Mouse (Mus musculus) heart, adult 8-10 months (tissue): Measurements from ENCODE around the gene Trappc6b. TPM values are rescaled to one million over a fixed set of nuclear protein-coding genes. Genes with fewer than 3 reads are reported as not detected.
A peak's percentile ranks its signal among the peaks of the same experiment; 100 is the strongest.
"Not testable (repeated sequence)": the region's sequence is repeated elsewhere in the genome, so short reads cannot be mapped to it uniquely, and the experiment has no call there.

Experiments used
- DNase-seq: peaks from one replicate; pipeline ENCODE4 v3.0.0; 2022; ENCODE audit warnings: low spot score
- total RNA-seq, 4 experiments: library from RNA; stranded (reverse); gene quantifications; 2 replicates each; pipeline ENCODE4 v1.2.4; 2022

The Trappc6b gene
- 10 to 100 TPM; 57.6 to 75.2 (median 68.7) TPM for total RNA-seq

DNA sequence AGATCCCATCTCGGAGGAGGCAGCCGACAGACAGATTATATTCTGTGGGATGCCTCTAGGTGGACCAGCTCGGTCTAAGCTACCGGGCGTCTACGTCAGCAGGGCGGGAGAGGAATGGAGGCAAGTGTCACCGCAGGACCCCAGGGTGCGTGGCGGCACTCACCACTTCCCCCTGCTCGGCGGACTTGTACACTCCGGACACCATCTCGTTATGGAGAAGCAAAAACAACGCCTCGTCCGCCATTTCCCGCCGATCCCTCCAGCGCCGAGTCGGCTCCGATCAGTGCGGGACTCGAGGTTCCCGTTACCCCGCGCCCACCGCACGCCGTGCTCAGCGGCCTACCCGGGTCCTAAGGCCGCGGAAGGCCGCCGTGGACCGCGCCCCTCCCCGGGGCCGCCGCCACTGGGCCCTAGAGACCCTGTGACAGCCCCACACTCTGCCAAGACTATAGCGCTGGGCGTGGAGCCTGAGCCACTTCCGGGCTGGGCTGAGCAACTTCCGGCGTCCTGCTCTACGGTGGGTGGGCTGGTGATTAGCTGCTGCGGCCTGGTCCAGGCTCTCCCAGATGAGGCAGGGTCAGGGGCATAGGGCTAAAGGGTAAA lies at the start of gene Trappc6b:
TSS of gene Trappc6b (minus strand) at position 480 of the 603 bp plus-strand sequence.
- DNase-seq, result peak; percentile 79

DNA sequence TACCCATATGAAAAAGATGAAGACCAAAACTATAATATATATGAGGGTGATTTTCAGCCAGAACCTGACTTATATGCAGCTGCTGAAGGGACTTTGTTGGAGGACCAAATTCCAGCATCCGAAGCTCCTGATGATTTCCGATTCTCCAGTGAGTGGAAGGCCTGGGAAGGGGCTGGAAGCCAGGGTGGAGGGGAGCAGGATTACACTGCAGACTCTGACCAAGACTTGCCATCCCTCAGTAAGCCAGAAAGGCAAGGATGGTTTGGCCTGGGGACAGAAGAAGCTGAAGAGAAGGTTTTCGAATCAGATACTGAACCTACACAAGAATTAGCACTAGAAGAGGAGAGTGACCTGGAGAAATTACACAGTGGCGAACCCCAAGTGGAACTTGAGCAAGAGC lies 46.7 kb upstream of the Trappc6b start:
- no peak for DNase-seq

DNA sequence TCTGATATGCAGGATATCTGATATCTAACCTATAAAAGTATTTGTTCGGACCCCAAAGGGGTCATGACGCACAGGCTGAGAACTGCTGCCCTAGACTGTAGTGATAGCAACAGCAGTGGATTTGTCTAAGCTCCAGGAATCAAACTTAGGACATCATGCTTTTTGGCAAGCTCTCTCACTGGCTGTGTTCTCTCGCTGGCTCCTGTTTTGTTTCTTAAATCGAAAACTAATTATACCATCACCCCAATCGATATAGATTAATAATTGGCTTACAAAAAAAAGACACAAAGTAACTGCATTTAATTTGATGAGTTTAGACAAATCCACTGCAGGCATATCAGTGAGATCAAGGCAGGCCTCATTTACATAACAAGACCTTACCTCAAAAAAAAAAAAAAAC lies 45.2 kb upstream of the Trappc6b start:
- no peak for DNase-seq

DNA sequence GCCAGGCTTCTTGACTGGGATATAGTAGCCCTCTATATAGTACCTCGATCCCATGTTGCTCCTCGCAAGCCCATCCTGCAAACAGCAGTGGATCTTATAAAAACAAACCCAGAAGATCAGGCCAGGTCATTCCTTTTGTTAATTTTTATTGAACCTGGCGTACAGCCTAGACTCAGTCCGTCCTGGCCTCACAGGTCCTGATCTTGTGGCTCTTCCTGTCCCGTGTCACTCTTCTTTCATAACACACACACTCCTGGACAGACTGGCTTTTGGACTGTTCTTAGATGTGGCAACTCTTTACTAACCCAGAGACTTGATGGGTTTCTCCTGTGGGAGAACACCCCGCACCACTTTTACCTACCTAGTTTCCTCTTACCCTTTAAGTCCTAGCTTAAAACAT lies 44.6 kb upstream of the Trappc6b start:
- DNase-seq, result no peak

DNA sequence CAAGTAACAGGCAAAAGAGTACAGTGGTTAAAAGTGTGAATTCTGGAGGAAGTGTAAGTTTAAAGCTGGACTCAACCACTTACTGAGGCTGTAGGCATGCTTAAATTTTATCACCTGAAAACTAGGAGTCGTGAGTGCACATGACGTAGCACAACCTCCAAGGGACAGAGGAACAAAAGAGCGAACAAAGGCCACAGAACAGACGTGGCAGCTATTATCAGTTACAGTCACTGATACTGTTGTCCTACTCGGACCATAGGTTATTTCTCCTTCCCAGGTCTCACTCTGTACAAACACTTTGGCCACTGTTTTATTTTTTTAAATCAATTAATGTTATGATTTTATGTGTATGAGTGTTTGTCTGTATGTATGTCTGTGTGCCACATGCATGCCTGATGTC lies 43.5 kb upstream of the Trappc6b start:
- DNase-seq, result no peak

DNA sequence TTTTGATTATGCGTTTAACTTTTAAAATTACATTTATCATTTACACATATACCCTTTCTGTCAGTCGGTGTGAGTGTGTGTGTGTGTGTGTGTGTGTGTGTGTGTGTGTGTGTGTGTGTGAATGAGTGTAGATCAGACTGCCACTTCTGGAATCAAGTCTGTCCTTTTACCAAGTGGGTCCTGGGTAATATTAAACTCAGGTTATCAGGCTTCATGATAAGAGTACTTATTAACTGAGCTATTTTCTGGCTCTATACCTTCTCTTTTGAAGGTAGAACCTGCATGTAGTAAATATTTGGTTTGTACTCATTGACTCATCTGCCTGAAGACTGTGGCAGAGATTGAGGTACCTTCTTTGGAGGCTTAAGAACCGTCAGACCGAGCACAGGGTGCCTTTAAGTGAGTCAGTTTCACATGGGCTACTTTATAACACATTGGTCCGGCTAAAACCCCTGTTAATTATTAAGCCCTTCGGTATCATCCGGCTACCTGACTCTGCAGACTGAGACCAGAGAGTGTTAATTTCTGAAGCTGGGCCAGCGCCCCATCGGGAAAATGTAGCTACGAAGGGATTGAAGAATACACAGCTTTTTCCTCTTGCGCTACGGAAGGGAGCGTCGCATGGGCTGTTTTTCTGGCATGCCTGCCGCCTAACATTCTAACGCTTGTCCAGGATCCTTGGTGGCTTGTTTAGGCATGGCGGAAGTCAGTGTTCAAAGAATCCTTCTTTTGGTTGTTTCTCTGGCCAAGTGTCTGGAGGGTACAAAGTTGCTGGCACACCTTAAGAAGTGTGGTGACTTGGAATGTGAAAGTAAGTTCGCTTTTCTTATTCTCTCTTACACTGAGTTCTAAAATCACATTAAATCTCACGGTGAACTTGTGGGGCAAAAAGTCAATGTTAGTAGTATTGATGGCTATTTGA lies 34.1 kb upstream of the Trappc6b start, which contains the start of gene Mia2:
TSS of gene Mia2 (plus strand) at position 696 of the 922 bp plus-strand sequence.
- no peak for DNase-seq

DNA sequence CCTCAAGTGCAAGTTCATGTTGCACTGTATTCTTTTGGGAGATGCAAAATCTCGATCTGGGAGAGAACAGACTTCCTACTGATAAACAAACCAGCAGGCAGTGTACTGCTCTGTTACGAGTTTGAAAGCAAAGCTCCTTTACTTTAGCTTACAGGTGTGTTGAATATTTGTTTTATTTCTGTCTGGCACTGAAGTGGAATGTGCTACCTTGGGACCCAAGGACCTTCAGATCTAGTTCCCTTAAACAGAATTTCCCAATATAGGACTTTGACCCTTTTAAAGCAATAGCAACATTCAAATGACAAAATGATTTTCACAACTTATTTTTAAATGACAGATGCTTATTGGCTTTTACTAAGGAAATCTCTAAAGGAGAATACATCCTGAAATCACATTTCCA lies 32.3 kb upstream of the Trappc6b start:
- DNase-seq, result no peak

DNA sequence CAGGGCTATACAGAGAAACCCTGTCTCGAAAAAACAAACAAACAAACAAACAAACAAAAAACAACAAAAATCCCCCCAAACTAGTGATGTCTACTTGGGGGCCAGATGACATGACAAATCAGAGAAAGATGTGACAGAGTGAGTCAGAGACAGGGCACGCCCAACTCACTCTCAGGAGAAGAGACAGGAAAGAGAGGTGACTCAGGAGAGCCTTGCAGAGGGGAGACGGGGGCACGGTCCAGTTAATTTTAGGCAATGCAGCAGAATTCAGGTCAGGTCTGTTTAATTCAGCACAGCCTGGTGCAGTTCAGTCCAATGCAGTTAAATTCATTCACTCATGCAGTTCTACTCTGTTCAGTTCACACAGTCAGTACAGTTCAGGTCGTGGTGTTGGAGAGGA lies 24.9 kb upstream of the Trappc6b start:
- DNase-seq, result no peak

DNA sequence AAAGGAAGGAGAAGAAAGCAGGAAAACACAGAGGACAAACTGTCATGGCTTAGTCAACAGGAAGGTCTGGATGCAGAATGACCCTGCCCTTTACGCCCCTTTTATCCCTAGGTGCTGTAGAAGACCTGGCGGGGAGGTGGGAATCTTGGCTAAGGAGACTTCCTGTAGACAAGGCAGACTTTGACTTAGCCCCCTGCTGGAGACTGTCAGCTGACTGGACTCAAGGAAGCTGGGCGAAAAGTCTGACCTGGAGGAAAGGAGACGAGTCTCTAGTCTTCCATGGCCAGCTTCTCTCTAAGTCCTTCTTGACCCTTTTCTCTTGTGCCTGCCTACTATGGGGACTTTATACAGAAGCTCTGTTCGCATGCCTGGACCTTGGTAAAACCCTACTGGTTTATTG lies 23.2 kb upstream of the Trappc6b start:
- no peak for DNase-seq

DNA sequence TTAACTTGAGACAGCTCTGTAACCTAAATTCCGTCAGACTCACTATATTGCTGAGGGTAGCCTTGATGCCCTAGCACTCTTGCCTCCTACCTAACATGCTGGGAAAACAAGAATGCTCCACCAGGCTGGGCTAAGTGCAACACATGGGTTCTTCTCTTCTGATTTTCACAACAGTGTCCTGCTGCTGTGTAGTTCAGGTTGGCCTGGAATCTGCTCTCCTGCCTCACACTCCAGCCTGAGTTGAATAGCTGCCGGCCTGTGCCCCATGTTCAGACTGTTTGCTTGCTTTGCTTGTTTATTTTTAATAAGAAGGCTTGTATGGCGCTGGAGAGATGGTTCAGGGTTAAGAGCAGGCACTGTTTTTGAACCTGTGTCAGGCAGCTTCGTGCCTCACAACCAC lies 19.2 kb upstream of the Trappc6b start:
- no peak for DNase-seq

DNA sequence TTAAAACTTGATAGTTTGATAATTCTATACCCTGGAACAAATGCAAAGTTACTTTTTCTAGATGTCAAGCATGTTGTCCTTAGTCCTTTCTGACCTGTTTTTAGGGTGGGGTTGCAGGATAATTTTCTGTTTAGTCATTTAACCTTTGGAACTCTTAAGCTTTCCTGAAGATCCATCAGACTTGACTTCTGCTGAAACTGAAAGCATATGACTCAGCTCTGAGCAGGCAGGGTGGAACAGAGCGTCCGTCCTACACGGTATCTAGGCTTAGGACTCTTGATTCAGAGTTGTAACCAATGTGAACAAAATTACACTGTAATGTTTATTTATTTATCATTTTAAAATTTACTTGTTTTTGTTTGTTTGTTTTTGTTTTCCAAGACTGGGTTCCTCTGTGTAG lies 16.6 kb upstream of the Trappc6b start:
- DNase-seq, result no peak

DNA sequence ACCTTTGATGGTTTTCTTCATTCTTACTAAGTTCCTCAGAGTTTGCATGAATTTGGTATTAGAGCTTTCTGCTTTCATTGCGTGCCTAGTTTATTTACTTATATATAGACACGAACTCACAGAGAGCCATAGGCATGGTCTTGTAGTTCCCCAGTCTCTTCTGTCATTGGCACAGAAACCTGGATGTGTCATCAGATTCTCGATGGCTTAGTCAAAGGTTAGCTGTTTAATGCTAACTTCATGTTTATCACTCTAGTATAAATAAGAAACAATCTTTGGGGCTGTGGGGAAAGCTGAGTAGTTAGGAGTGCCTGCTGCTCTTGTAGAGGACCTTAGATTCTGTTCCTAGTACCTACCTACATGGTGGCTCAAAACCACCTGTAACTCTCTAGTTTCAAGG lies 15.7 kb upstream of the Trappc6b start:
- no peak for DNase-seq

DNA sequence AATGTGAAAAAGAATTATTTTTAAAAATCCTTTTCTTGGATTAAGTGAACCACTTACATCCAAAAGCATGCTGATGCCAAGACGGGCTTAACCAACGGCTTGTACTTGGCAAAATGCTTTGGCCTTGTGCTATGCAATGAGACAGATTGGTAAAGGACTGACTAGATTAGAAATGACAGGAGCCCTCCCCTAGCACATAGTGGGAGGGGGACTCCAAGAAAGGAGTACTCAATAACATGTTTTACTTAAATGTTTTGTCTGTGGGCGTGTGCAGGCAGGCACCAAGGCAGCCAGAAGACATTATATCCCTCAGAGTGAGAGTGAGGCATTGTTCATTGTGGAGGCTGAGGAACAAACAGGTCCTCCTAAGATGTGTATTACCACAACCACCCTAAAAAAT lies 12.8 kb upstream of the Trappc6b start:
- no peak for DNase-seq

DNA sequence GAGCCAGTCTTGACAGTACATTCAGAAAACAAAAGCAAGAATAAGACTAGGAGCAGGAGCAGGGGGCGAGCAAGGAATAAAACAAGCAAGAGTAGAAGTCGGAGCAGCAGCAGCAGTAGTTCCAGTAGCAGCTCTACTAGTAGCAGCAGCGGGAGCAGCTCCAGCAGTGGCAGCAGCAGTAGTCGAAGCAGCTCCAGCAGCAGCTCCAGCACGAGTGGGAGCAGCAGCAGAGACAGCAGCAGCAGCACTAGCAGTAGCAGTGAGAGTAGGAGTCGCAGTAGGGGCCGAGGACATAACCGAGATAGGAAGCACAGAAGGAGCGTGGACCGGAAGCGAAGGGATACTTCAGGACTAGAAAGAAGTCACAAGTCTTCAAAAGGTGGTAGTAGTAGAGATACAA lies 11.0 kb upstream of the Trappc6b start:
- no peak for DNase-seq

DNA sequence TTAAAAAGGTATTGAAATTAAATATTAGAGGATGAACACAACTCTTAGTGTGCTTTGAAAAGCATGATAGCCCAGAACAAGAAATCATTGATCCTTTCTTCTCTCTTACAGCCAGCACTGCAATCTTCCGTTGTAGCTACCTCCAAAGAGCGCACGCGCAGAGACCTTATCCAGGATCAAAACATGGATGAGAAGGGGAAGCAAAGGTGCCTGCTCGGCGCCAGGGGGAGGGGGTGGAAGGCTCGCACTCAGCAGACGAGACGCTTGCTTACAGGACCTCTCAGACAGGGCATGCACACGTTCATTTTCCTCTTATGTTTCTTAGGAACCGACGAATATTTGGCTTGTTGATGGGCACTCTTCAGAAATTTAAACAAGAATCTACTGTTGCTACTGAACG lies 7.5 kb upstream of the Trappc6b start:
- no peak for DNase-seq

DNA sequence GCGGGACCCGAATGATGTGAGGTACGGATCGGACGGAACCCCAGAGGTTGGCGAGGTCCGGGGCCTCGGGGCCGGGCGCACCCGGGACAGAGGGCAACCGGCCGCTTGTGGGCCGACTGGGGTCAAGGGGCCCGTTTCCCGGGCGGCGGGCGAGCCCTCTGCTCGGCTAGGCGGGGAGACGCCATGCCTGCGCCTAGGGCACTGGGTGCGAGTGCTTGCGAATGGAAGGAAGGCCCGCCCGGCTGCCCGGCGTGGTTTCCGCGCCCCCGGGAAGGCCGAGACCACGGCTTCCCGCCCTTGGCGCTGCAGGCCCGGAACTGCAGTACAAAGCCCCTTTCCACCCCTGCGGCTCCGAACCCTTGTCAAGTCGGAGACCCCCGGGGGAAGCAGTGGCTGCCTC lies 5.8 kb upstream of the Trappc6b start:
- DNase-seq, result peak; percentile 7

DNA sequence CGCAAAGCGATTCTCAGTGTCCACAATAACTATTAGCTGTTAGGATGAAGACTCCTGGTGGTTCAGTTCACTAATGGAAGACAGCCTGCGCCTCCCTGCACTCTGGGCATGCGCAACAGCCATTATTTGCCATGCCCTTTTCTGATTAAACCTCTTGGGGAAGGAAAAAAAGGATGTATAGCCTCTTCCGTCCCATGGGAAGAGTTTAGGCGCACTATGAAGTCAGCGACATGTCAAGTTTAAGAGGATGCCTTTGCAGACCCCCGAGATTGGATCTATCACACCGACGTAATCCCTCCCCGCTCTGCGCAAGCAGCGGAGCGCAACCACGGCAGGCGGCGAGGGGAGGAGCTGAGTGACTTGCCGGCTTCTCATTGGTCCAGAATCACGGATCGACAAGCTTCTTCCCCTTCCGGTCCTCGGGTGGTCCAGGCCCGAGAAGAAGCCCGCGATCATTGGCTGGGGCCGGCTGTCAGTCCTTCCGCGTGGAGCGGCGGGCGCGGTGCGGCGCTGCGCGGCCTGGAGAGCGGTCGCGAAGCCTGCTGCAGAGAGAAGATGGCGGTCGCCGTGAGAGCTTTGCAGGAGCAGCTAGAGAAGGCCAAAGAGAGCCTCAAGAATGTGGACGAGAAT lies 5.3 kb upstream of the Trappc6b start, which contains the start of gene Pnn:
TSS of gene Pnn (plus strand) at position 437 of the 630 bp plus-strand sequence.
- DNase-seq, result peak; percentile 98

DNA sequence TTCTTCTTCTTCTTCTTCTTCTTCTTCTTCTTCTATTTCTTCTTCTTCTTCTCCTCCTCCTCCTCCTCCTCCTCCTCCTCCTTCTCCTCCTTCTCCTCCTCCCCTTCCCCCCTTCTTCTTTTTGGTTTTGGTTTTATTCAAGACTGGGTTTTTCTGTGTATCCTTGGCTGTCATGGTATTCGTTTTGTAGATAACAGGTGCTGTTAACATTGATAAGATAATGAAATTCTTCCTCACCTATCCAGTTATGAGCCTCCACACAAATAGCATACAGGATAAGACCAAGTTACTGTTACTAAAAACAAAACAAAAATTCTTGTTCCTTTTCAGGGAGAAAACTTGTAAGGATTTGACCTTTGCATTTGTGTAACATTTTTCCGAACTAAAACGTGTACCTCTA lies 4.5 kb upstream of the Trappc6b start:
- DNase-seq, result no peak

DNA sequence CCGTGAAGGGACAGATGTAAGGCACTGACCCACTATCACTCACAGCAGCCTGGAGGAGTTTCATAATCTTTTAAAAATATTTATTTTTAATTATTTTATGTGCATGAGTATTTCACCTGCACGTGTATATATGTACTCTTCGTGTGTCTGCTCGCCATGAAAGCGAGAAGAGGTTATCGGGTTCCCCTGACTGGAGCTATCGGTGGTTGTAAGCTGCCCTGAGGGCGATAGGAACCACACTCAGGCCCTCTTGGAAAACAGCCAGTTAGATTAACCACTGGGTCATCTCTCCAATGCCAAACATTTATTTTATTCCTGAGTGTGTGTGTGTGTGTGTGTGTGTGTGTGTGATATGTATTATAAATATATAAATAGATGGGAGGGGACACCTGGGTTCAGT lies 3.6 kb upstream of the Trappc6b start:
- DNase-seq, result no peak

DNA sequence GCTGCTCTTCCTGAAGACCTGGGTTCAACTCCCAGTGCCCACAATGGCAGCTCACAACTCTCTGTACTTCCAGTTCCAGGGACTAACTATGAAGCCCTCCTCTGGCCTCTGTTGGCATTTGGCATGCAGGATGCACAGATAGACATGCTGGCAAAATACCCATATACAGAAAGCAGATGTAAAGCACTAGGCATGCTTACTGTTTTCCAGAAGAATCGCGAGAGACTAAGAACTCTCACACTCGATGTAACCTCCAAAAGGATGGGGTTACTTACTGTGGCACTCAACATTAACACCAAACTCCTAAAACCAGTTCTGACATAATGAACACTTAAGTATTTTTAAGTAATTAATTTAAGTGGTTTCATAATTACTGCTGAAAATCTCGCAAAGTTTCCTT lies 950 bp downstream of the Trappc6b start:
- no peak for DNase-seq

DNA sequence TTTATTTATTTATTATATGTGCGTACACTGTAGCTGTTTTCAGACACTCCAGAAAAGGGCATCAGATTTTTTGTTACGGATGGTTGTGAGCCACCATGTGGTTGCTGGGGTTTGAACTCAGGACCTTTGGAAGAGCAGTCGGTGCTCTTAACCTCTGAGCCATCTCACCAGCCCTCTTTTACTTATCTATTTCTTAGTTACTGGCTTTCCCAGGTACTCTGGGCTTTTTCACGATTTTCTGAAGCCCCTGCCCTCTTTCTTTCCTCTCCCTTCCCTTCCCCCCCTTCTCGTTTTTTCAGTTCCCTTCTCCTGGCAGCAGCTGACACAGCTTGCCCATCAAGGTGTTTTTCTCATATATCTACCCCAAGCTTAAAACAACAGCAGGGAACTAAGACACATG lies 3.0 kb downstream of the Trappc6b start:
- DNase-seq, result not testable (repeated sequence)

DNA sequence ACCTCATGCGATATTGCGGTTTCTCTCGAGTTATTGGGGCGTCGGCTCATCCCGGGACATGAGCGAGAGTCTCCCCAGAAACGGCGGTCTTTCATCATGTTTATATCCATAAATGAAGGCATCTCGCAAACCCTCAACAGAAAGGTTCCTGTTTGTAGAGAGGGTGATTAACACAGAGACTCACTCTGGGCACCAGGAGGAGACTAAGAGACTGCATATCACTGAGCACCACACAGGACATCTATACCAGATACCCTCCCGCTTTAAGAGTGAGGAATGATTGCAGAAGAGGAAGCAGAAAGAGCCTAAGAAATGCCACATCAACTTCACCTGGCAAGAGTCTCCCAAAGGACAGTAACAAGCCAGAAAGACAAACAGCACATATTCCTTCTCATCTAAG lies 5.0 kb downstream of the Trappc6b start:
- DNase-seq, result no peak
